Mouse (Mus musculus) lung, embryonic 15.5 days (tissue): Measurements from ENCODE around the gene Dlgap4. TPM values are rescaled to one million over a fixed set of nuclear protein-coding genes. Genes with fewer than 3 reads are reported as not detected.

Source experiments
- ATAC-seq: fragments of 200-750 bp; cut with Nextera tagmentation; 2 replicates; pipeline ENCODE4 v1.8.0; 2017; ENCODE audit warnings: moderate number of reproducible peaks, borderline replicate concordance; ENCODE audit not compliant: low FRiP score, low TSS enrichment; ENCODE audit errors: extremely low read depth
- H3K27ac ChIP-seq: fragments of 300-500 bp; sonication (generic); 2 replicates; pipeline ENCODE4 v1.5.1; 2015; ENCODE audit warnings: moderate library complexity, mild to moderate bottlenecking, inconsistent platforms
- H3K27me3 ChIP-seq: fragments of 300-500 bp; sonication (generic); 2 replicates; pipeline ENCODE4 v1.6.1; 2015; ENCODE audit warnings: inconsistent platforms
- H3K36me3 ChIP-seq: fragments of 300-500 bp; sonication (generic); 2 replicates; pipeline ENCODE4 v1.6.1; 2015; ENCODE audit warnings: inconsistent platforms
- H3K4me1 ChIP-seq: fragments of 300-500 bp; sonication (generic); 2 replicates; pipeline ENCODE4 v1.6.1; 2015; ENCODE audit warnings: inconsistent platforms
- H3K4me2 ChIP-seq: fragments of 300-500 bp; sonication (generic); 2 replicates; pipeline ENCODE4 v1.6.1; 2015; ENCODE audit warnings: inconsistent platforms, mild to moderate bottlenecking, moderate library complexity
- H3K4me3 ChIP-seq: fragments of 300-500 bp; sonication (generic); 2 replicates; pipeline ENCODE4 v1.5.1; 2015; ENCODE audit warnings: mild to moderate bottlenecking, inconsistent platforms
- H3K9ac ChIP-seq: fragments of 300-500 bp; sonication (generic); 2 replicates; pipeline ENCODE4 v1.6.1; 2015; ENCODE audit warnings: inconsistent platforms
- H3K9me3 ChIP-seq: fragments of 300-500 bp; sonication (generic); 2 replicates; pipeline ENCODE4 v1.6.1; 2016; ENCODE audit warnings: inconsistent platforms
- WGBS: fragments of 180-500 bp; shearing (Covaris S2); methylation state at CpG from one replicate; pipeline ENCODE4 v1.1.7; 2015; 5-methylcytosine and 5-hydroxymethylcytosine counted together
- polyA plus RNA-seq: library from polyadenylated mRNA; unstranded; fragments of >200 nt; fragmentation: Nextera tagmentation; extraction: Ambion mirVana; gene quantifications from 2 replicates; pipeline ENCODE4 v1.2.1, GENCODE M21; 2015

The Dlgap4 gene
- polyA plus RNA-seq: 58.3 and 67.9 TPM in 2 replicates

DNA sequence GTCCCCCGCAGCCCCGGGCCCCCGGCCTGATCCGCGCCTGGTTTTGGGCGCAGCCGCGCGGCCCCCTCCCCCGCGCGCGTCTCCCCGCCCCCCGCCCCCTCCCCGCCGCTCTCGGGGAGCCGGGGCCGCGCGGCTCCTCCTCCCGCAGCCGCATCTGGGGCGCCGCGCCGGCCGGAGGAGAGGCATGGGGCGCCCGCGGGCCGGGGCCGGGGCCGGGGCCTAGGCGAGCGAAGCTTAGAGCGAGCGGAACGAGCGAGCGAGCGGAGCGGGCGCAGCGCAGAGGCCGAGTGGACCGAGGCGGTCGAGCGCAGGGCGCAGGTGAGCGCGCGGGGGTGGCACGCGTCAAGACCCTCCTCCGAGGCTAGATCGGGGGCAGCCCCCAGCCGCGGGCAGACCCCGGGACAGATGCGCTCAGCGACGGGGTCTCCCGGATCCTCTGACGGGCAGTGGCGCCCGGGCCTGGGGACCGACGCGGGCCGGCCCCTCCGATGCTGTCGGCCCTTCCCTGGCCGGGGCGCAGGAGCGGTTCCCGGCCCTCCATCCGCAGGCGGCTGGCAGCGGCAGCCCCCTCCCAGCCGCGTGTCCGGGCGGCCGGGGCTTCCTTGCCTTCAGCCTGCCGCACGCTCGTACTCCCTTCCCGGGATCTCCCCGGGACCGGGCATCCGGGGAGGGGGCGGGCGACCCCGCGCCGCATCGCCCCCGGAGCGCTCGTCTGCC lies at the start of gene Dlgap4:
Dlgap4 (plus strand) TSS at position 165 of the 717 bp plus-strand sequence.
- Histone ChIP-seq H3K4me3 (peak within 1 kb of the TSS; percentile 57), H3K4me2 (peak within 1 kb of the TSS; percentile 92), H3K9ac (peak within 1 kb of the TSS; percentile 42), H3K27me3 (peaks cover 94% of the 10 kb centered on the region), H3K4me1 (peaks cover 24% of the 10 kb centered on the region), H3K36me3 (no peaks in the 10 kb centered on the region), H3K9me3 (no peaks in the 10 kb centered on the region), H3K27ac (no peak within 1 kb of the TSS)
- 1% methylated on average over 70 of the region's 103 CpGs for WGBS
- ATAC-seq: peak; percentile 50; the same call in 1 of the 2 replicates

DNA sequence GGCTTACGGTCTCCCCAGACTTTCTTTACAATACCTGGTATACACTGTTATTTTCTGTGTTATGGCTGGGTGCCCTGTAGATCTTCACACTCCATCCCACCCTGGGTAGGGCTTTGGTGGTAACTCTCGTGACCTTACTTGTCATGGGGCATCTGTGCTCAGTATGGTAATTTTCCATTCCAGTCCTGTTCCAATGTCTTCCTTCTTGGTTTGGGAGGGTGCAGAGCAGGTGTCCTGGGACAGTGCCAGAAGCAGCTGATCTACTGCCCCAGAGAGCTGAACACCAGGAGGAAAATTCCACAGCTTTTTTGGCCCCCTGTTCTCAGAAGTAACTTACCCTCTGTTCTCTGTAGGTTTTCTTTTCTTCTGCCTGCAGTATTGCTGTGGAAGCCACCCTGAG lies 47.0 kb upstream of the Dlgap4 start:
- no peaks in the 10 kb centered on the region for H3K4me1 ChIP-seq
- H3K9ac ChIP-seq: no peak overlapping the region
- no peak for ATAC-seq
- H3K27me3 ChIP-seq: no peaks in the 10 kb centered on the region
- WGBS: 87% methylated on average over 2 of the region's 2 CpGs
- no peak overlapping the region for H3K27ac ChIP-seq
- peaks cover 29% of the 10 kb centered on the region for H3K36me3 ChIP-seq
- H3K4me3 ChIP-seq: no peak overlapping the region
- H3K4me2 ChIP-seq: no peak overlapping the region
- H3K9me3 ChIP-seq: no peaks in the 10 kb centered on the region

DNA sequence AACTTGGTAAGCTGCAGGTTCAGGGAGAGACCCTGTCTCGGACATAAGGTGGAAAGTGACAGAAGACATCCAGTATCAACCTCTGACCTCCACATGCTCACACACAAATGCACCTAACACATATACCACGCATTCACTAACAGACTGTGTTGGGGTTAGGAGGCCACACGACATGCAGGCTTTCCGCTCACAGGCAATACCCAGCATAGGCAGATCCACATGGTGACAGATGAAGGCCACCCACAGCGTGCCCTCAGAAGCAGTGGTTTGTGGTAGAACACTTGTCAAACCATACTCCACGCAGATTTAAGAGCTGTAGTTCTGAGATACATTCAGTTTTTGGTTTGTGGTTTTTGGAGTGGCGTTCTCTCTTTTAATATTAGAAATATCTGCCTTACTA lies 44.9 kb upstream of the Dlgap4 start:
- H3K9ac ChIP-seq: no peak overlapping the region
- WGBS: 86% methylated on average over 7 of the region's 7 CpGs
- H3K9me3 ChIP-seq: no peaks in the 10 kb centered on the region
- peaks cover 27% of the 10 kb centered on the region for H3K36me3 ChIP-seq
- H3K27me3 ChIP-seq: no peaks in the 10 kb centered on the region
- H3K4me3 ChIP-seq: no peak overlapping the region
- no peak overlapping the region for H3K4me2 ChIP-seq
- no peak overlapping the region for H3K27ac ChIP-seq
- no peaks in the 10 kb centered on the region for H3K4me1 ChIP-seq
- no peak for ATAC-seq

DNA sequence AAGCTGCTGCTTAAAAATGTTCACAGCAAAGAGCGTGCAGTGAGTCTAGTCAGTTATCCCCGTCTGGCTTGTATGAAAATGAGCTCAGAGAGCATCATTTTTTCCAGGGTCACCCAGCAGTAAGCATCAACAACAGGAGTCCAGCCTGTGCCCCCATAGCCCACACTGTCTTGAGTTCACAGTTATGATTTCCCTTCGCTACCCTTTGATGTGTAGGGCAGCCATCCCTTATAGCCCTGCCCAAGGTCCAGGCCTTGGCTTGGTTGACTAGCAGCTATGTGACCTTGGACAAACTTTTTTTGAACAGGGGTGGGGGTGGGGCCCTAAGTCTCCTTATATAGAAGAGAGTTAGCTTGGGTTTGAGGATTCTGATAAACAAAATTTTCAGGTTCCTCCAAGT lies 44.2 kb upstream of the Dlgap4 start:
- no peaks in the 10 kb centered on the region for H3K27me3 ChIP-seq
- no peak overlapping the region for H3K27ac ChIP-seq
- no peaks in the 10 kb centered on the region for H3K9me3 ChIP-seq
- WGBS: 80% methylated on average over 3 of the region's 3 CpGs
- H3K4me2 ChIP-seq: no peak overlapping the region
- H3K4me1 ChIP-seq: no peaks in the 10 kb centered on the region
- H3K9ac ChIP-seq: no peak overlapping the region
- no peak overlapping the region for H3K4me3 ChIP-seq
- ATAC-seq: no peak
- peaks cover 27% of the 10 kb centered on the region for H3K36me3 ChIP-seq

DNA sequence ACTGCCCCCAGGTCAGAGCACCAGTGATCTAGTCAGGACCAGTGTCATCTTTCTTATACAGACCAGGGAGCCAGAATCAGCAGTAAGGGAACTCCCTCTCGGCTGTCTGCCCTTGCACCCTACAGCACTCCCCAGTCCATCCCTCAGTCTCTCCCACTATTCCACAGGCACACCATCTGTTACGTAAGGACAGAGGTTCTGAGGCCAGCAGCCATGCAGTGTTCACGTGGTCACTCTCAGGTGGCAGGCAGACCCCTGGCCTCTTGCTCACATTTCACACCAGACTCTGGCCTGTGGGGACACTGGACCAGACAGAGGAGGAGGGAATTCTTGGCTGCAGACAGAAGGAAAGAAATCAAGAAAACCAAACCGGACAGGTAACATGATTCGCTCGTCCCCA lies 42.0 kb upstream of the Dlgap4 start:
- Histone ChIP-seq H3K4me2 (no peak overlapping the region), H3K9ac (no peak overlapping the region), H3K36me3 (peaks cover 19% of the 10 kb centered on the region), H3K4me3 (no peak overlapping the region), H3K4me1 (no peaks in the 10 kb centered on the region), H3K27me3 (no peaks in the 10 kb centered on the region), H3K9me3 (no peaks in the 10 kb centered on the region), H3K27ac (no peak overlapping the region)
- WGBS: 74% methylated on average over 6 of the region's 6 CpGs
- no peak for ATAC-seq

DNA sequence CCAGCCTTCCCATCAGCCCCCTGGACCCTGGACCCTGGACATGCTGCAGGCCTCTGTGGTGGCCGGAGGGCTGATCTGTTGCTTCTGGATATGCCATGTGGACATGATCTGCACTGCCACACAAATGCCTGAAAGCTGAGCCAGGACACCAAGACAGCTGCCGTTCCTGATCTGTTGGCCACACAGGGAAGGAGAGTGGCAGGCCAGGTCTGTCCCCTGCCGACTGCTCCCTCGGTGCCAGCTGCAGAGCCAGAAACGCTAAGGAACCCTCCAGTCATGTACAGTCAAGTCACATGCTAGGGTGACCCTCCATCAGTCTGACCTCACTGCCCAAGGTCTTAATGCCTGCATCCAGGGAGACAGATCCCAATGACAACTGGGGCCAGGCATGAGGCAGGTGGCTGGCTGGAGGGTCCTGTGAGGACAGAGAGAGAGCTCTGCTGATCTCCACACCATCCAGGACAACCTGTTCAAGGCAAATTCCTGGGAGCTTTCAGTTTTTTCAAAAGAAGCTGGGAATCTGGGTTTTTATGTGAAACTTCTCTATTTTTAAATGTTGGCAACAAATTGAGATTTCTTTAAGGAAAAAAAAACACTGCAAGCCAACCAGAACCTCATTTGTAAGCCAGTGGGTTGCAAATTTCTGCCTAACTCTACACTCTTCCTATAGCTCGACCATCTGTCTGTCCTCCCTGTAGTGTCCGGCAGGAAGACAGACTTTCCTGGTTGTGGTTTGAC lies 36.5 kb upstream of the Dlgap4 start:
- Histone ChIP-seq H3K4me3 (no peak overlapping the region), H3K9ac (no peak overlapping the region), H3K27me3 (no peaks in the 10 kb centered on the region), H3K4me1 (no peaks in the 10 kb centered on the region), H3K4me2 (no peak overlapping the region), H3K9me3 (no peaks in the 10 kb centered on the region), H3K27ac (no peak overlapping the region), H3K36me3 (no peaks in the 10 kb centered on the region)
- 67% methylated on average over 7 of the region's 7 CpGs for WGBS
- no peak for ATAC-seq

DNA sequence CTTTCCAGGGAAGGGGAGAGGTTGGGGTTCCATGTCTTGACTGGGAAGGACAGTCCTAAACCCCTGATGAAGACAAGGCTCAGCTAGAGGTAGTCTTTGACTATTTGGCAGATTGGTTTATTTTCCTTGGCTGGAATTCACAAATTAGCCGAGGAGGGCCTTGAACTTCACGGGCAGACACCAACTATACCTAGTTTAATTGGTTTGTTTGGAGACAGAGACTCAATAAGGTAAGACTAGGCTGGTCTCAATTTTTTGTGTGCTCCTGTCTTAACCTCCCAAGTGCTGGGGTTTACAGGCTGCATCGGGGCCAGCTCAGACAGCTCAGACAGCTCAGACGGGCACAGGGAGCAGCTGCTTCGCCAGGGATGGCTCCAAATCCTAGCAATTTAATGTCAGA lies 33.0 kb upstream of the Dlgap4 start:
- no peaks in the 10 kb centered on the region for H3K36me3 ChIP-seq
- no peak for ATAC-seq
- 63% methylated on average over 5 of the region's 5 CpGs for WGBS
- H3K27me3 ChIP-seq: no peaks in the 10 kb centered on the region; the same call in none of the 2 replicates
- H3K4me3 ChIP-seq: no peak overlapping the region
- no peak overlapping the region for H3K9ac ChIP-seq
- H3K9me3 ChIP-seq: no peaks in the 10 kb centered on the region
- no peaks in the 10 kb centered on the region for H3K4me1 ChIP-seq
- H3K27ac ChIP-seq: no peak overlapping the region
- H3K4me2 ChIP-seq: no peak overlapping the region

DNA sequence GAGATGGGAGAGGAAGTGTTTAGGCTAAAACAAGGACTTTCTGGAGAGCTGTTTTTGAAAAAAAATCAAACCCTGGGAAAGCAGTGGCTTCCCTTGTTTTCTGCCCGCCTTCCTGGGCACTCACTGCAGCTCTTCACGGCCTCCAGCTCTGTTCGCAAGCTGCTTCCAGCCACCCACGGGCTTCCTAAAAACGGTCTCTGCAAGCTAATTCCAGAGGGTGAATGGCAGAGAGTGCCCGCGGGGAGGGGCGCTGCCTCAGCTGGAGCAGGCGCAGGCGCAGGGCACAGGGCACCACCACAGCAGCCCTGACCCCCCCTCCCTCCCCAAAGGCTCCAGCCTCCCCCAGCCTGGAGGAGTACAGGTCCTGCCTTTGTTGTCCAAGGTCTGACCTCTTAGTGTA lies 32.3 kb upstream of the Dlgap4 start:
- no peak for ATAC-seq
- no peaks in the 10 kb centered on the region for H3K4me1 ChIP-seq
- WGBS: 51% methylated on average over 10 of the region's 10 CpGs
- no peaks in the 10 kb centered on the region; the same call in none of the 2 replicates for H3K27me3 ChIP-seq
- H3K9me3 ChIP-seq: no peaks in the 10 kb centered on the region
- no peak overlapping the region for H3K27ac ChIP-seq
- H3K4me2 ChIP-seq: no peak overlapping the region
- no peaks in the 10 kb centered on the region for H3K36me3 ChIP-seq
- no peak overlapping the region for H3K4me3 ChIP-seq
- no peak overlapping the region for H3K9ac ChIP-seq

DNA sequence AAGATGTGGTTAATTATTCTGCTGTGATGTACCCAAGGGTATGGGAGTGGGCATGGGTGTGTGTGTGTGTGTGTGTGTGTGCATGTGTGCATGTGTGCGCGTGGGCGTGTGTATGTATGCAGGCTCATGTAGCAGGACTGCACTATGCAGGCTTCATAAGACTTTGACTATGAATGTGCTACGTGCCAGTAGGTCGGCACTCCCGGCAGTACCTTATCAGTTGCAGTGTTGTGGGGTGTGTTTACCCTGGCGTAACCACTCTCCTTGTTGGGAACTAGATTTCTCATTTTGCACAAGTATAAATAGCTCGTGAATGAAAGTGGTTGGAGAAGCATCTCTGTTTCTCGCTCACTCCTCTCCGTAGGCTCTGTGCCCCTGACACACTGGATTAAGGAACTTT lies 30.6 kb upstream of the Dlgap4 start:
- Histone ChIP-seq H3K4me2 (no peak overlapping the region), H3K4me1 (no peaks in the 10 kb centered on the region), H3K9me3 (no peaks in the 10 kb centered on the region), H3K36me3 (no peaks in the 10 kb centered on the region), H3K27me3 (no peaks in the 10 kb centered on the region; the same call in none of the 2 replicates), H3K9ac (no peak overlapping the region), H3K4me3 (no peak overlapping the region), H3K27ac (no peak overlapping the region)
- WGBS: 63% methylated on average over 10 of the region's 10 CpGs
- ATAC-seq: no peak

DNA sequence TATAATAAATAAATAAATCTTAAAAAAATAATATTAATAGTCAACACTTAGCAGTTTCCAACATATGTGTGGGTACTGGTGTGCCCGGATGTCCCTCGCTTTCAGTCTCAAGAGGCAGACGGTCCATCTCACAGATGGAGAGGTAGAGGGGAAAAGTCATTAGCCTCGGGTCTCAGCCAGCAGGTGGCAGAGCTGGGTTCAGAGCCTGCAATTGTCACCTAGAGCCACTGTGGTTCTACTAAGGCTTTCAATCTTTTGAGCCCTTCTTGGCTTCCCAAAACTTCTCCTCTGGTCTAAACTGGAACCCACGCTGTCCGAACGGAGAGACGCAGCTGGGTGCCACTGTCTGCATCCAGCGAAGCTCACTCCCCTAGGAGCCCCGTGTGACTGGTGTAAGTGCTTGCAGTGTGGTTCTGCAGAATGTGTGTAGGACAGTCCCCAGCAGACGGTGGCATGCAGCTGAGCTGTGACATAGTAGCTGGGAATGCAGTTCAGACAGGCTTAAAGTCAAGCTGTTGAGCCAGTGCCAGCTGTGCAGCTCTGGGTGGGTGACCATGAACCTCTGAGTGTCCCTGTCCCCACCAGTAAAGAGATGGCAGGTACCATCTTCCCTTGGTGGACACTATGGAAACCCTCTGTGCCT lies 29.2 kb upstream of the Dlgap4 start:
- no peak overlapping the region for H3K4me2 ChIP-seq
- no peaks in the 10 kb centered on the region for H3K9me3 ChIP-seq
- 57% methylated on average over 11 of the region's 11 CpGs for WGBS
- no peaks in the 10 kb centered on the region for H3K4me1 ChIP-seq
- H3K9ac ChIP-seq: no peak overlapping the region
- H3K27me3 ChIP-seq: no peaks in the 10 kb centered on the region; the same call in none of the 2 replicates
- ATAC-seq: no peak
- H3K27ac ChIP-seq: no peak overlapping the region
- H3K4me3 ChIP-seq: no peak overlapping the region
- H3K36me3 ChIP-seq: no peaks in the 10 kb centered on the region

DNA sequence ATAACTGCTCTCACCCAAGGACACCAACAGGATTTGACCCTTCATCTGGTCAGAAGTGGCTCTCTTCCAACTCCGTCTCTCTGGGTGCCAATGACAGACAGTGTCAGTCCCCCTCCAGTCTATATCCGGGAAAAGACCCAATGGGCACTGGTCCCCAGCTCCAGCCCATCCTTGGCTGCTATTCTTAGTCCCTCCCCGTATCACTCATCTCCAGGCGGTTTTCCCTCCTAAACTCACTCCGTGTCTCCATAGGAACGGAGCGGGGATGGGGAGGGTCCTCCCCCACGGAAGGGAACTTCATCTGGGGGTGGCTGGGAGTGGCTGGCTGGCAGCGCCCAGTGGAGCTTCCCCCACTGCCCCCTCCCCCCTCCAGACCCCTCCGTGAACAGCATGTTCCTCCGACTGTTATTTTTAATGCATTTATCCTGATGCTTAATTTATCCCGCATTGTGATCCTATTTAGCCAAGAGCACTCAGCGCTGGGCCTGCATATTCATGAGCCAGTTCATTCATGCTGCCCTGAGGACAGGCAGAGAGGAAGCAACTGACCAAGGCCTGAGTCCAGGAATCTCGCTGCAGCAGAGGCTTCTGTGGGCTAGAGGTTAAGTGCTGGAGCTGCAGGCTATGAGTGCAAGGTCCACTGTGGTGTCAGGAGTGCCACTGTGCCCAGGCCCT lies 28.6 kb upstream of the Dlgap4 start:
- ATAC-seq: no peak

More for the DNA sequence above, 28.6 kb upstream of the Dlgap4 start:
- H3K9ac ChIP-seq: no peak overlapping the region
- H3K9me3 ChIP-seq: no peaks in the 10 kb centered on the region
- WGBS: 43% methylated on average over 14 of the region's 14 CpGs
- no peak overlapping the region for H3K27ac ChIP-seq
- H3K4me1 ChIP-seq: no peaks in the 10 kb centered on the region
- H3K4me2 ChIP-seq: no peak overlapping the region
- H3K4me3 ChIP-seq: no peak overlapping the region
- no peaks in the 10 kb centered on the region for H3K36me3 ChIP-seq
- no peaks in the 10 kb centered on the region; the same call in none of the 2 replicates for H3K27me3 ChIP-seq
